Mouse (Mus musculus): ENCODE results near the gene Arih2. TPM values are rescaled to one million over a fixed set of nuclear protein-coding genes. Genes with fewer than 3 reads are reported as not detected.

Arih2 gene
- total and polyA plus RNA-seq, 2 experiments from 2014 or later, result 38.2 to 59.5 TPM

- ATAC-seq (ENCODE audit: insufficient read depth, low read depth), result no peak
- Histone ChIP-seq H3K4me1 (ENCODE audit: control insufficient read depth, insufficient read depth) (no peaks in the 10 kb centered on the region), H3K4me2 (ENCODE audit: low read depth, low read length) (no peak overlapping the region), H3K9me3 (replicated peaks; ENCODE audit: control insufficient read depth, low read length) (no peaks in the 10 kb centered on the region), H3K27ac (ENCODE audit: low read depth) (no peak overlapping the region), H3K9ac (replicated peaks; ENCODE audit: low read depth, low read length) (no peak overlapping the region), H3K36me3 (replicated peaks; ENCODE audit: control insufficient read depth, insufficient read depth, low read length) (peaks cover 43% of the 10 kb centered on the region), H3K27me3 (ENCODE audit: control insufficient read depth, insufficient read depth, low read length) (no peaks in the 10 kb centered on the region), H3K4me3 (ENCODE audit: low read depth, low read length) (no peak overlapping the region)
- TF ChIP-seq EP300 (IDR thresholded peaks at IDR 0.05; ENCODE audit: low read depth) (no peak), CTCF (IDR thresholded peaks at IDR 0.05; ENCODE audit: low read depth) (no peak)
- WGBS, result 75% methylated on average over 2 of the region's 2 CpGs
- DNase-seq (ENCODE audit: low spot score), result no peak
Measured at GRCm38 (mm10) chr9:108639825-108640224, 9.4 kb downstream of the Arih2 start.

- Histone ChIP-seq H3K27ac (ENCODE audit: low read depth) (no peak overlapping the region), H3K36me3 (replicated peaks; ENCODE audit: control insufficient read depth, insufficient read depth, low read length) (peaks cover 14% of the 10 kb centered on the region), H3K4me1 (ENCODE audit: control insufficient read depth, insufficient read depth) (0 out of 2 replicates have a peak, but pooled peaks cover 3% of the 10 kb centered on the region), H3K27me3 (ENCODE audit: control insufficient read depth, insufficient read depth, low read length) (no peaks in the 10 kb centered on the region), H3K9me3 (replicated peaks; ENCODE audit: control insufficient read depth, low read length) (no peaks in the 10 kb centered on the region), H3K9ac (replicated peaks; ENCODE audit: low read depth, low read length) (no peak overlapping the region), H3K4me2 (ENCODE audit: low read depth, low read length) (no peak overlapping the region), H3K4me3 (ENCODE audit: low read depth, low read length) (no peak overlapping the region)
- WGBS, result 82% methylated on average over 2 of the region's 2 CpGs
- ATAC-seq (ENCODE audit: insufficient read depth, low read depth) (no peak), DNase-seq (ENCODE audit: low spot score) (no peak)
- TF ChIP-seq CTCF (IDR thresholded peaks at IDR 0.05; ENCODE audit: low read depth) (no peak), EP300 (IDR thresholded peaks at IDR 0.05; ENCODE audit: low read depth) (no peak)
Measured at GRCm38 (mm10) chr9:108635415-108635814, 13.8 kb downstream of the Arih2 start.

GRCm38 (mm10) chr9:108633846-108634245, 15.3 kb downstream of the Arih2 start:
- ATAC-seq (ENCODE audit: insufficient read depth, low read depth) (no peak), DNase-seq (ENCODE audit: low spot score) (no peak)
- Histone ChIP-seq H3K9ac (replicated peaks; ENCODE audit: low read depth, low read length) (no peak overlapping the region), H3K4me1 (ENCODE audit: control insufficient read depth, insufficient read depth) (0 out of 2 replicates have a peak, but pooled peaks cover 3% of the 10 kb centered on the region), H3K4me2 (ENCODE audit: low read depth, low read length) (no peak overlapping the region), H3K27ac (ENCODE audit: low read depth) (no peak overlapping the region), H3K9me3 (replicated peaks; ENCODE audit: control insufficient read depth, low read length) (no peaks in the 10 kb centered on the region), H3K4me3 (ENCODE audit: low read depth, low read length) (no peak overlapping the region), H3K36me3 (replicated peaks; ENCODE audit: control insufficient read depth, insufficient read depth, low read length) (peaks cover 10% of the 10 kb centered on the region; the same call in 1 of the 2 replicates), H3K27me3 (ENCODE audit: control insufficient read depth, insufficient read depth, low read length) (no peaks in the 10 kb centered on the region)
- 64% methylated on average over 2 of the region's 2 CpGs for WGBS
- TF ChIP-seq CTCF (IDR thresholded peaks at IDR 0.05; ENCODE audit: low read depth), result no peak
- TF ChIP-seq EP300 (IDR thresholded peaks at IDR 0.05; ENCODE audit: low read depth), result no peak

GRCm38 (mm10) chr9:108632375-108632774, 16.8 kb downstream of the Arih2 start:
- H3K4me2 ChIP-seq (ENCODE audit: low read depth, low read length), result no peak overlapping the region
- peaks cover 7% of the 10 kb centered on the region; the same call in 1 of the 2 replicates for H3K4me1 ChIP-seq (ENCODE audit: control insufficient read depth, insufficient read depth)
- 58% methylated on average over 5 of the region's 5 CpGs for WGBS
- no peak for TF ChIP-seq CTCF (IDR thresholded peaks at IDR 0.05; ENCODE audit: low read depth)
- TF ChIP-seq EP300 (IDR thresholded peaks at IDR 0.05; ENCODE audit: low read depth), result no peak
- H3K27ac ChIP-seq (ENCODE audit: low read depth), result no peak overlapping the region
- H3K9ac ChIP-seq (replicated peaks; ENCODE audit: low read depth, low read length), result no peak overlapping the region
- DNase-seq (ENCODE audit: low spot score) (no peak), ATAC-seq (ENCODE audit: insufficient read depth, low read depth) (no peak)
- no peak overlapping the region for H3K4me3 ChIP-seq (ENCODE audit: low read depth, low read length)
- peaks cover 10% of the 10 kb centered on the region; the same call in 1 of the 2 replicates for H3K36me3 ChIP-seq (replicated peaks; ENCODE audit: control insufficient read depth, insufficient read depth, low read length)
- H3K9me3 ChIP-seq (replicated peaks; ENCODE audit: control insufficient read depth, low read length), result no peaks in the 10 kb centered on the region
- no peaks in the 10 kb centered on the region for H3K27me3 ChIP-seq (ENCODE audit: control insufficient read depth, insufficient read depth, low read length)

- peaks cover 14% of the 10 kb centered on the region for H3K4me1 ChIP-seq (ENCODE audit: control insufficient read depth, insufficient read depth)
- TF ChIP-seq EP300 (IDR thresholded peaks at IDR 0.05; ENCODE audit: low read depth) (no peak), CTCF (IDR thresholded peaks at IDR 0.05; ENCODE audit: low read depth) (no peak)
- WGBS, result 51% methylated on average over 5 of the region's 5 CpGs
- no peak for DNase-seq (ENCODE audit: low spot score)
- ATAC-seq (ENCODE audit: insufficient read depth, low read depth), result no peak
- H3K36me3 ChIP-seq (replicated peaks; ENCODE audit: control insufficient read depth, insufficient read depth, low read length), result peaks cover 10% of the 10 kb centered on the region; the same call in 1 of the 2 replicates
- no peaks in the 10 kb centered on the region for H3K9me3 ChIP-seq (replicated peaks; ENCODE audit: control insufficient read depth, low read length)
- no peaks in the 10 kb centered on the region for H3K27me3 ChIP-seq (ENCODE audit: control insufficient read depth, insufficient read depth, low read length)
- H3K27ac ChIP-seq (ENCODE audit: low read depth), result no peak overlapping the region
- H3K9ac ChIP-seq (replicated peaks; ENCODE audit: low read depth, low read length), result no peak overlapping the region
- H3K4me3 ChIP-seq (ENCODE audit: low read depth, low read length), result no peak overlapping the region
- no peak overlapping the region for H3K4me2 ChIP-seq (ENCODE audit: low read depth, low read length)
Measured at GRCm38 (mm10) chr9:108631631-108632256, 17.4 kb downstream of the Arih2 start.

GRCm38 (mm10) chr9:108630683-108631082, 18.5 kb downstream of the Arih2 start:
- no peak for DNase-seq (ENCODE audit: low spot score)
- ATAC-seq (ENCODE audit: insufficient read depth, low read depth), result no peak
- Histone ChIP-seq H3K27ac (ENCODE audit: low read depth) (no peak overlapping the region), H3K9me3 (replicated peaks; ENCODE audit: control insufficient read depth, low read length) (no peaks in the 10 kb centered on the region), H3K4me2 (ENCODE audit: low read depth, low read length) (no peak overlapping the region), H3K9ac (replicated peaks; ENCODE audit: low read depth, low read length) (no peak overlapping the region), H3K36me3 (replicated peaks; ENCODE audit: control insufficient read depth, insufficient read depth, low read length) (peaks cover 8% of the 10 kb centered on the region; the same call in 1 of the 2 replicates), H3K4me3 (ENCODE audit: low read depth, low read length) (no peak overlapping the region), H3K27me3 (ENCODE audit: control insufficient read depth, insufficient read depth, low read length) (no peaks in the 10 kb centered on the region), H3K4me1 (ENCODE audit: control insufficient read depth, insufficient read depth) (peaks cover 15% of the 10 kb centered on the region)
- TF ChIP-seq CTCF (IDR thresholded peaks at IDR 0.05; ENCODE audit: low read depth), result no peak
- no peak for TF ChIP-seq EP300 (IDR thresholded peaks at IDR 0.05; ENCODE audit: low read depth)
- WGBS, result 63% methylated on average over 1 of the region's 1 CpGs
